Mouse (Mus musculus) kidney, adult 8-10 months (tissue): ENCODE data around the gene Egfl8.

Experiments used
- DNase-seq, 2 experiments: peaks; one replicate each; pipeline ENCODE4 v3.0.0; 2022

The Egfl8 gene

GRCm38 (mm10) chr17:34593752-34594525 is 21.8 kb downstream of the Egfl8 start:
- DNase-seq = no peak

- no peak for DNase-seq
Measured at GRCm38 (mm10) chr17:34592581-34593549, 22.9 kb downstream of the Egfl8 start.

GRCm38 (mm10) chr17:34591994-34592375 is 23.8 kb downstream of the Egfl8 start:
- DNase-seq = peak; percentile 79 to 85

GRCm38 (mm10) chr17:34591029-34591993 is 24.5 kb downstream of the Egfl8 start, which contains the start of gene Pbx2:
Pbx2 (plus strand) TSS chr17:34591266.
- no peak for DNase-seq

GRCm38 (mm10) chr17:34590154-34590987 is 25.4 kb downstream of the Egfl8 start:
- no peak for DNase-seq

GRCm38 (mm10) chr17:34589681-34590101 is 26.1 kb downstream of the Egfl8 start, which contains the start of gene Gpsm3:
Gpsm3 (plus strand) TSS chr17:34589806.
- DNase-seq = no peak

- no peak for DNase-seq
Measured at GRCm38 (mm10) chr17:34589206-34589605, 26.6 kb downstream of the Egfl8 start.

- DNase-seq = no peak
Measured at GRCm38 (mm10) chr17:34588767-34589166, 27.0 kb downstream of the Egfl8 start.

- DNase-seq = no peak
Measured at GRCm38 (mm10) chr17:34587814-34588213, 28.0 kb downstream of the Egfl8 start.

GRCm38 (mm10) chr17:34587423-34587811 is 28.4 kb downstream of the Egfl8 start:
- DNase-seq = peak; percentile 96 to 97

GRCm38 (mm10) chr17:34586796-34587422 is 28.9 kb downstream of the Egfl8 start:
- DNase-seq = peak; percentile 79 to 81

- no peak for DNase-seq
Measured at GRCm38 (mm10) chr17:34585877-34586771, 29.6 kb downstream of the Egfl8 start.

GRCm38 (mm10) chr17:34585121-34585520 is 30.6 kb downstream of the Egfl8 start:
- DNase-seq = no peak

GRCm38 (mm10) chr17:34583819-34584218 is 32.0 kb downstream of the Egfl8 start:
- DNase-seq = no peak

- no peak for DNase-seq
Measured at GRCm38 (mm10) chr17:34583397-34583796, 32.4 kb downstream of the Egfl8 start.

- DNase-seq = no peak
Measured at GRCm38 (mm10) chr17:34582528-34582927, 33.2 kb downstream of the Egfl8 start.

GRCm38 (mm10) chr17:34578070-34578469 is 37.7 kb downstream of the Egfl8 start:
- no peak for DNase-seq

- DNase-seq = no peak
Measured at GRCm38 (mm10) chr17:34576577-34576976, 39.2 kb downstream of the Egfl8 start.

GRCm38 (mm10) chr17:34572361-34572760 is 43.4 kb downstream of the Egfl8 start:
- DNase-seq = no peak

GRCm38 (mm10) chr17:34571875-34572274 is 43.9 kb downstream of the Egfl8 start:
- DNase-seq = no peak
